Mouse (Mus musculus): ENCODE measurements at regions not wholly inside any gene's neighbourhood (a gene's known extent, or its start where the extent isn't known, plus 50 kb on each side); places are given as distances from the start of the nearest gene placed in this dataset.

DNA sequence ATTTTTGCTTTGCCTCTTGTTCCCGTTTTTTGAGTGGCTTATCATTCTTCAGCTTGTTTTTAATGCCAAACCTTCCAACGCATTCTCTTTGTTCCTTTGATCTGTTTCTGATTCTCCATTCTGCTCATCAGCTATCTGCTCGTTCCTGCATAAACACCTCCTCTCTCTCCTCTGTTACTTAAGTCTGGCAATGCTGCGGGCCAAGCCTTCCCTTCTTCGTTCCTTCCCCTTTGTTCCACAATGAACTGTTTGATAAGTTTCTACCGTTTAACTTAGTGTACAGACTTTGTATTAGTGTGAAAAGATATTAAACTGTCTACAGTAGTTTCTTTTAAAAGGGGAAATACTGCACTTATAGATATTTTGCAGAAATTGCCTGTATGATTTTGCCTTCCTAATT is 83.3 kb upstream of the Pik3r1 start:
- no peak for TF ChIP-seq CTCF (IDR thresholded peaks at IDR 0.05; ENCODE audit: borderline replicate concordance, insufficient read depth, low read depth, low read length)
- no peak for TF ChIP-seq POLR2A (IDR thresholded peaks at IDR 0.05; ENCODE audit: borderline replicate concordance, insufficient read depth, low read length)

Data from cerebellum, adult 2 months (tissue).